Mouse (Mus musculus) embryo, embryonic 11 days (tissue): ENCODE measurements at regions not wholly inside any gene's neighbourhood (a gene's known extent, or its start where the extent isn't known, plus 50 kb on each side); places are given as distances from the start of the nearest gene placed in this dataset.
"Not testable (repeated sequence)": the region's sequence is repeated elsewhere in the genome, so short reads cannot be mapped to it uniquely, and the experiment has no call there.

Experiments
- DNase-seq: peaks from one replicate; pipeline ENCODE4 v3.0.0-alpha.2; 2015

DNA sequence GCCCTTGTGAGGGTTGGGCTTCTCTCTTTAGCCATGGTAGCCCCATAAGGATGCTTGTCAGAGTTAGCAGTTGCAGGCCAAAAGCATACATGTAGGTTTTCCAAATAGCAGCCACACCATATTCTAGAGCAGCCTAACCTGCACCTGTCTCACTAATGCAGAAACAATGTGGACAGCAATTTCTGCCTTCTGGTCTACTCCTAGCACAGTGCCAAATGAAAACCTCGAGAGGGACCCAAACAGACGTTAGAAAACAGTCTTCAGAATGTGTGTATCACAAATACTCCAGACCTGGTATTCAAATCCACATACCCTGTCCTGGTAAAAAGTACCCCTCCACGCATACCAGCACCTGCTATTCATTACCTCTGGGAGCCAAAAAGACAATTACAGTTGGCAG, 368.9 kb upstream of the Ngly1 start:
- DNase-seq, result no peak

DNA sequence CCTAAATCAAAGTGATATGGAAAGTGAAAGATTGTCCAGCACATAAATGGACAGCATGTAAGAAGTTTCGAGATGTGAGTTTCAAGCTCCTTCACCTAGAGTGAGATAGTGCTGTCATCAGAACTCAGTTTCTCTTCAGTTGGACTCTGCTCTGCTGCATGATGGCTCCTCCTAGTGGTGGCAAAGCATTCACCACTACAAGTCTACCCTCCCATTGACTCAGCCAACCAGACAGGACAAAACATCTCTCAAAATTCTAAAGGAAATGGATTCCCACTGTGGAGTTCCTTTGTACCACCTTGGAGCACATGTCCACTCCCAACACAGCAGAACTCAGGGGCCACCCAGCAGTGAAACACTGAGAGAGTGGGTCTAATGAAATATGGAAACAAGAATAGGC, 367.8 kb upstream of the Ngly1 start:
- DNase-seq, result peak; percentile 45

DNA sequence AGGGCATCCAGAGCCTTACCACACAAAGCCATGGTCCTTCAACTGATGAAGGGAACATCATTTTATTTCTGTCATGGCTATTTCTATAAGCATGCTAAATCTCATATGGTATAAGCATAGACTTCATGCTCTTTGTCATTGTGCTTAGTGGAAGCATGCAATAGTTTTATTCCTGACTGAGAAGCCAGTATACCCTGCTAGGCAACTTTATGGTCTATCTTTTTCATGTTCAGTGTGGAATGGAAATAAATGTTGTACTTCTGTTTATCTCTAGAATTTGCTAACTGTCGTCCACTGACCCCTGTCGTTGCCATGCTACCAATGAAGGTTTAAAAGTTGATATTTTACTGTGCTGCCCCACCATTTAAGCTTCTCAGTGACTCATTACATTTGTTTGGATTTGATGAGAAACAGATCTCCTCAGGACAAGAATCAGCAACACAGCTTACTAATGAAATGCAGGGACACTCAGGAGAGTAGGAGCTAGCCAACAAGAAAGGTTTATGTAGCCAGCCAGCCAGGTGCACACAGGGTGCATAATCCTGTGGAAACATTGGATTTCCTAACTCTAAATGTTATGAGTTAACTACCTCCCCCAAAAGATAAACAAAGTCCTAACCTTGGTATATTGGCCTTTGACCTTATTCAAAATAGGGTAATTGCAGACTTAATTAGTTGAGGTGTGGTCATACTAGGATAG, 364.3 kb upstream of the Ngly1 start:
- no peak for DNase-seq

DNA sequence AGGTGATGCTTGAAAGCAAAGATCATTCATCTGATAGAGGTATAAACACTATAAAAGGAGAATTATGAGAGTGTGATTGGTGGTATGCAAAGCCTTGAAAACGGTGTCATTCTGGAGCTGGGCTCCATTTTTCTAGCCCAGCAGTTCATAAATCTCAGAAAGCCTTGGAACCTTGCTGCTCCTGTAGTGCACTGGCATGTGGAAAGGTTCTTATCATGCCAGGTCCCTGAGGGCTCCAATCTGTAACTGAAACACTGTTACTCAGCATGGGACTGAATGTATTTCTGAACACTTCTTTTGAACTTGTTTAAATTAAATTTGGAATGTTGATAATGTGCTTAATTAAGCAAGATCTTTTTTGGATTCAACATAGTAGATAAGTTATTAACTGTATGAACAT, 352.0 kb upstream of the Ngly1 start:
- no peak for DNase-seq

DNA sequence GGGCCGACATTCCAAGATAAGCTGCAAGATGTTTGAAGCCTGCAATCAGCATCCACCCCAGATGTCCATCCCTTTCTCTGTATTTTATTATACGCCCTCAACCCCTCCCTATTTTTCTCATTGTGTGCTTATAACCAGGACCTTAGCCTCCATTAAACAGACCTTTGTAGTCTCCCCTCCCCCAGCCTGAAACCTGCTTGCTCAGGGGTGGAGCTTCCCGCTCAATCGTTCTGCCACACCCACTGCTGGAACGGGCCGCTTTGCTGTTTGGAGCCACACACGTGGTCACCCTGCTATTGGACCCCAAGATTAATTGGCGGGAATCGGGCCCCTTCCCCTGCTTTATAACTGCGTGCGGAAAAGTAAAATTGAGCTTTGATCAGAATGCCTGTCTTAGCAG, 342.7 kb upstream of the Ngly1 start:
- DNase-seq, result not testable (repeated sequence)

DNA sequence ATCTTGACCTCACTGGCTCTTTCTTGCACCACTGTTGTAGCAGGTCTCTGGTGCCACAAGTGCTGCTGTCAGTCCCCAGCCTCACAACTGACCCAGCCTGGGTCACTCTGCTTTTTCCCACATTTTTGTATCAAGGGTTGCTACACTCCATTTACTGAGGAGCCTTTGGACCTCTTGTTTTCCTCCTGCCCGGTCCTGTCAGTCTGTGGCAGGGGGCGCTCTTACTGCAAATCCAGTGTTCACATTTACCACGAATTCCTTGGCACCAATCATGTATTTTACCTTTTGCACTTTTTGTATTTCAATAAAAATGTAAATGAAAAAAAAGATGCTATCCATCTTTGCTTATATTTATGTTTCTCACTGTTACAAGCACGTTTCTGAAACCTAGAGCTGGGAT, 335.9 kb upstream of the Ngly1 start:
- DNase-seq, result not testable (repeated sequence)

DNA sequence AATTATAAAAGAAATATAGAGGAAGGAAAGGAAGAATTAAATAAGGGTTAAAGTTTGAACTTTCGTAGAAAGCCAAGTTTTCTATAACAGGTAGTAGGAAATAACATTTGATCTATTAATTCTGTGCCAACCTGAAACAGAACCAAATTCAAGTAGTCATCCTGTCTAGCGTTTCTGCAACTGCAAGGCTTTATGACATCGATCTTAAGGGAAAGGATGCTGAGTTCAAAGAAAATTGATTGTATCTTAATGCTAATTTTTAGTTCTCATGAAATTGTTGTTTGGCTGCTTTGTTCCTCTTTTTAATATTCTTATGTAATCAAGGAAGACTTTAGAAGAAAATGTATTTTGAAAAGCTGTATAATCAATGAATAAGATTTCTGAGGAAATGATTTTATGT, 334.9 kb upstream of the Ngly1 start:
- no peak for DNase-seq

DNA sequence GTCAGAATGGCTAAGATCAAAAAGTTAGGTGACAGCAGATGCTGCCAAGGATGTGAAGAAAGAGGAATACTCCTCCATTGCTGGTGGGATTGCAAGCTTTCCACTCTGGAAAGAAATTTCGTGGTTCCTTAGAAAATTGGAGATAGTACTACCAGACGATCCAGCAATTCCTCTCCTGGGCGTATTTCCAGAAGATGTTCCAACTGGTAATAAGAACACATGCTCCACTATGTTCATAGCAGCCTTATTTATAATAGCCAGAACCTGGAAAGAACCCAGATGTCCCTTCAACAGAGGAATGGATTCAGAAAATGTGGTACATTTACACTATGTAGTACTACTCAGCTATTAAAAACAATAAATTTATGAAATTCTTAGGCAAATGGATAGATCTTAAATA, 324.4 kb upstream of the Ngly1 start:
- DNase-seq, result not testable (repeated sequence)

DNA sequence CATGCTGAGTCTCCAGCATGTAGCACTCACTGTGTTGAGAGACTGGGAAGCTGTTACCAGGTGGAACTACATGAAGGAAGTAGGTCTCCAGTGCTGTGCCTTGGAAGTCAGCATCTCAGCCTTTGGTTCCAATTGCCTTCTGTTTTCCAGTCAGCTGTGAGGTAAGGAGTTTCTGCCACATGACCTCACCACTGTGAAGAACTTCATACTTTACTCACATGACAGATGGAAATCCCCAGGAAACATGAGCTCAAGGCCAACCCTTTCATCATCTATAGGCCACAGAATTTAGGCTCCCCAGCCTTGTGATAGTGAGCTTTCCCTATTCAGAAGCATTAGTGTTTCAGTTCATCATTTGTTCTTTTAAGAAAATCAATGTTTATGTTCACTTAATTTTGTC, 314.4 kb upstream of the Ngly1 start:
- no peak for DNase-seq

DNA sequence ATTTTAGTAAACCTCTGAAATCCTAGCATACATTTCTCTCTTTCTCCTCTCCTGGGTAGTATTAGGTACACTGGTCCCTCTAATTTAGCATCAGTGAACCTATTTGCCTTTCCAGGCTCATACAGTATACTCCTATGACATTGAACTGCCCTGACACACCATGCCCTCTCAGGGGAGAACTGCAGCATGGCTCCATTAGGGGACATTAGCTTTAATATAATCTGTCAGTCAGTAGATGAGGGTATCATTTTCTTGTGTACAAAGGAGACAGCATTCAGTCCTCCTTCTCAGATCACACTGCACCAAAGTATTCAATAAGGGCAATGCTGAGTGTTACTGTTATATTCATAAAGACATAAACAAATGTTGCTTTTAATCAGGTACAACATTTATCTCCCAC, 278.8 kb upstream of the Ngly1 start:
- DNase-seq, result no peak

DNA sequence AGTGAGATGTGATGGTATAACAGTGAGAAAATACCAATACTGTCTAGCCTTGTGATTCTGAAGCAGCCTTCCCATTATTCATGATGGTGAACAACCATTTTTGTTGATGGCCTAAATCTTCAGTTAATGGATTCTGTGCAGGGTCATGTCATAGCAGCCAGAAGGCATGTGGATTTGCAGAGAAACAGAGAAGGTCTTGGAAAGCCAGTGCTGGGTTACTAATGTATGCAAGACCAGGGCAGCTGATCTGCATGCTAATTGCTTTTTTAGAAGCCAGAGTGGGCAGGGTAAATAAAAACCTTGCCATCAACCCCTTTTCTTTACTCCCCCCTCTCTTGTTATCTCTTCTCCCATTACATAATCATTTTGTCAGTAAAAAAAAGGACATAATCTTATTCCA, 278.3 kb upstream of the Ngly1 start:
- no peak for DNase-seq

DNA sequence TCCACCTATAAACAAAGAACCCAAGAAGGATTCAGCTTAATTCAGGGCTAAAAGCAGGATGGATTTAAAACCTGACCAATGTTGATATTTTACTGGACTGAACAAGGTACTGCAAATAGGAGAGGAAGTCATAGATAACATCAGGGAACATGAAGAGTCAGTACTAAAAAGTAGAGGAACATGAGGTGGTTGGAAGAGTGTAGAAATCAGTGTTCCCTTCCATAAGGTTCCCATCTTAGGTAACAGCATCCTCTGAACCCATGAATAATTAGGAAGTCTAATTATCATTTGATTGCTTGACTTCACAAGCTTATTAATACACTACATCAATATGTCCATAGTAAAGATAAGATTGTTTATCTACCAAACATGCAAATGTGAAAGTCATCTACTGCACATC, 277.8 kb upstream of the Ngly1 start:
- no peak for DNase-seq

DNA sequence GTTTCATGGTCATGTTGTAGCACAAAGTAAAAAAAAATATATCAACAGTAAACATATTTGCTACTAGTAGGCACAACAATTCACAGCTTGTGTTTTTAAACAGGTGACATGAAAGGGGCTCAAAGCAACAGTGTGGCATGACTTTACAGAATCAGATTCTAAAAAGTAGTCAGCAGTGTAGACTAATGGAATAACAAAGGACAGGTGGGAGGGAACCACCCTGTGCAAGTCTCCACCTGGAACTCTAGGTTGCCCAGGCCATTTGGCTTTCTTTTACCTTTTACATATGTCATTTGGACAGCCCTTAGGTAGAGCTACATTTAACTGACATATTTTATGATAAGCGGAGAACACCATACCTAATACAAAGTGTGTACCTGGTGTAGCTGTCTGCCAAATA, 271.7 kb upstream of the Ngly1 start:
- no peak for DNase-seq

DNA sequence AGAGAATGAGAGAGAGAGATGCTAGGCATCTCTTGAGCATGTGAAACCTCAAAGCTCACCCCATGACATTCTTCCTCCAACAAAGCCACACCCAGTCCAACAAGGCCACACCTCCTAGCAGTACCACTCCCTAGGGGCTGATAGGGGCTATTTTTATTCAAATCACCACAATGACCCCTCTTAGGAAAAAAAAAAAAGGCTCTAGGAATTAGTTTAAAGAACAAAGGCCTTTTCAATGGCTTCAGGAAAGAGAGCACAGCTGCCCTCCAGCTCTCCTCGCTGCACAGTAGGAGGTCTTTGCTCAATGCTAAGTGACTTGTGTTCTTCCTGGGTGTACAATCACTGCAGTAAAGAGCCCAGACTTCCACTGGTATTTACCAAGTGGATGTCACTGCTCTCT, 270.8 kb upstream of the Ngly1 start:
- peak; percentile 44 for DNase-seq

DNA sequence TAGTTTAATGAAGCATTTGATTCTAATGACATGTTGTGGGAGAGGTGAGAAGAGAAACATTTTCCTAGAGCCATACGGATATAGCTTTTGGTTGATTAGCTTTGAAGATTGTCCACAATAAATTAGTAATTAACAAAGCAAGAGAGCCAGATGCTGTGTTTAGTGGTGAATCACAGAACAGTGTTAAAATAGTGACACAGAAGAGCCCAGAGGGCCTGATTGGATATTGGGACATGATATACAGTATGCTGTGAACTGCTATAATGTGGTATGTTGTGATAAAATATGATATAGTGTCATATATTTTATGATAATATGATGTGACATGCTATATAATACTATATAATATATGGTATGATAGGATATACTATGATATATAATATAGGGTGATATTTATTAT, 243.7 kb upstream of the Ngly1 start:
- no peak for DNase-seq

DNA sequence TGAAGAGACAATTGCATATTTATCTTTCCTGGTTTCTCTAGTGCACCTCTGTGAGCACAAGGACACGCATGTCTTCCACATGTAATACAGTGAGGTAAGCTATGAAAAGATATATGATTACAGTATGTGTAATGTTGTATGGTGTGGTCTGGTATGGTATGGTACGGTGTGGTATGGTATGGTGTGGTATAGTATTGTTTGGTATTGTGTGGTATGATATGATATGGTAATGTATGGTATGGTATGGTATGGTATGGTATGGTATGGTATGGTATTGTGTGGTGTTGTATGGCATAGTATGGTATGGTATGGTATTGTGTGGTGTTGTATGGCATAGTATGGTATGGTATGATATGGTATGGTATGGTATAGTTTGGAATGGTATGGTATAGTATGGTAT, 242.1 kb upstream of the Ngly1 start:
- DNase-seq, result no peak

DNA sequence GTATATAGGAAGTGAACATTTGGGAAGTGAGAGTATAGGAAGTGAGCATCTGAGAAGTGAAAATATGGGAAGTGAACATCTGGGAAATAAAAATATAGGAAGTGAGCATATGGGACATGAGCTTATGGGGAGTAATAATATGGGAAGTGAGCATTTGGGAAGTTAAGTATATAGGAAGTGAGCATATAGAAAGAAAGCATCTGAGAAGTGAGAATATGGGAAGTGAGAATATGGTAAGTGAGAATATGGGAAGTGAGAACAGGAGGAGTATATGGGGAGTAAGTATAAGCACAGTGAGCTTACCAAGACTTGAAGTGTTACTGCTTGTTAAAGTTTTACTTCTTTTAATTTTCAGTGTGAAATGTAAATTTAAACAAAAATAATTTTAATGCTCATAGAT, 239.3 kb upstream of the Ngly1 start:
- no peak for DNase-seq

DNA sequence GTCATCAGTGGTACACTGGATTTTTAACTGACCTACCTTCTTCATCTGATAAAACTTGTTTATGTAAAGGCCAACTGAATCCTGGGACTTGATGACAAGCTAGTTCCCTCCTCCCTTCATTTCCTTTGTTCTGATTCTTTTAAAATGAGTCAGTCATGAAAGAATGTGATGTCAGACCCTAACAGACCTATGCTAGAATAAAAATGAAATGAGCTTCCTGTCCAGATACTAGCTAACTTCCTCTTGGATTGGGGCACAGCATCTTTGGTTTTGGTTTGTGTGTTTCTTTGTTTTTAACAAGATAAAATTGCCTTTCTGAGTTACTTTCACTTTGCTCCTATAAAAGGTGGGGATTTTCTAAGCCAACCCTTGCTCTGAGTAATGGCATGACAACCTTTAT, 225.2 kb upstream of the Ngly1 start:
- DNase-seq, result no peak

DNA sequence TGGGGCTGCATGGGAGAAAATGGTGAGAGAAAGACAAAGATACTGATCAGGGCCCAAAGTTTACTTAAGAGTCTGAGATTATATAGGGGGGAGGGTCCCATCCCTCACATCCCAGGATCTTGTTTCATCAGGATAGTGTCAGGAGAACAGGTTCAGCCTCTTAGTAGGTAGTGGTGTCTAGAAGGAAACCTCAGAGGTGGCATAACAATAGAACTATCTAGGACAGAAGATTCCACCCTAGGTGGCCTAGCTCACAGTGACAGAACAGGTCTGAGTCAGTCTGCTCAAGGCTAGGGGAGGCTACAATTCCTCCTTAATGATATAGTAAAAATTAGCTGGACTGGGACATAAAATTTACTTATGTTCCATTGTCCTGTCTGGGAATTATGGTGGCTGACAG, 211.3 kb upstream of the Ngly1 start:
- no peak for DNase-seq

DNA sequence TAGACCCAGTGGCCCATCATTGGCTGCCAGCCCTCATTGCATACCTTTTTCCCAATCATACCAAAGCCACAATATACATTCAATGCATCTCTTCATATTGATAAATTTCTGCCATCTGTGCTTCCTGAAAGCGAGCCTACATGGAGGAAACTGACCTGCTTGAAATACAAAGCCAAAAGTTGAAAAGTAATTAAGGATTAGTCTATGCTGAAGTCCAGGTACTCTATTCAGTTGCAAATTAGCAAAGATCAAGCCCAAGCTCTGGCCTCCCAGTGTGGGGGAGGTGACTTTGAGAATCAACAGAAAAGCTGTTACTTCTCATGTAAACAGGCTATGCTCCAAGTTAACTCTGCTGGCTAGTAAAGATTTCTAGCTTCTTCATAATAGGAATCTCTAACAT, 210.7 kb upstream of the Ngly1 start:
- no peak for DNase-seq

DNA sequence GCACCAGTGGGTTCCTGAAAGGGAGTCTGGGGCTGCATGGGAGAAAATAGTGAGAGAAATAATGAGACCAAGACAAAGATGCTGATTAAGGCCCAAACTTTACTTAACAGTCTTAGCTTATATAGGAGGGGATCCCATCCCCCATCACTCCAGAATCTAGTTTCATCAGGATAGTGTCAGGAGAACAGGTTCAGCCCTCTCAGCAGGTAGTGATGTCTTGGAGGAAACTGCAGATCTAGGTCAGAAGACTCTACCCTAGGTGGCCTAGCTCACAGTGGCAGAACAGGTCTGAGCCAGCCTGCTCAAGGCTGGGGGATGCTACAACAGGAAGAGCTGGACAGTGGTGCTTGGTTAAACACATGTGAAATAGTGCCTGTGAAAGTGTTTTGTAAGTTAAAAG, 204.6 kb upstream of the Ngly1 start:
- DNase-seq, result no peak

DNA sequence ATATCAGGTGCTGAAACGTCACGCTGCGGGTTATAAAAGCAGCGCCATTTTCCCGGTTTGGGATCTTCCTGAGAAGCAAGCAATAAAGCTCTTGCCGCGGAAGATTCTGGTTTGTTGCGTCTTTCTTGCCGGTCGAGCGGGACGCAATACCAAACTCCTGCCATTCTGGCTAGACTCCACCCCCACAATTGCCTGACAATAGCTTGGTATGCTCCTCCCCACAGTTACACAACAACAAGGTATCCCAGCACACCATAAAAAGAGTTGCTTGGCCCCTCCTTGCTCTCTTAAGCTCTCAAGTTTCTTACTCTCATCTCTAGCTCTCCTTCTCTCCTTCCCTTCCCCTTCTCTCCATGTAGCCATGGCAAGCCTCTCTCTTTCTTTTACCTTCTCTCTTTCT, 176.5 kb upstream of the Ngly1 start:
- not testable (repeated sequence) for DNase-seq

DNA sequence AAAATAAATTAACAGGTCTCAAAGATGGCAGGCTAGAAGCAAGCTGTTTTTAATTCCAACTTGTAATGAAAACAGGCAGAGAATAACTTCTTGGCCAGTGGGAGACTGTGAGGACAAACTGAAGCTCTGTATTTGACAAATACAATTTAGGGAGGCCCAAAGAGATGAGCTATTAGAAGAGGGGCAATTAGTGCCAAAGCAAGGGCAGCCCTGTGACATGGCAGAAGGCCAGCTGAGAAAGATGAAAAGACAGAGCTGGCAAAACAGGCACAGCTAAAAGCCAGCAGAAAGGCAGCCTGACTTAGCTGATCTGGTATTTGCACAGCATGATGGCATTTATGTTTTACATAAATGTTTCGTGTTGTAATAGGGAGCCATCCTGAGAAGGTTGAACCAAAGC, 175.0 kb upstream of the Ngly1 start:
- no peak for DNase-seq

DNA sequence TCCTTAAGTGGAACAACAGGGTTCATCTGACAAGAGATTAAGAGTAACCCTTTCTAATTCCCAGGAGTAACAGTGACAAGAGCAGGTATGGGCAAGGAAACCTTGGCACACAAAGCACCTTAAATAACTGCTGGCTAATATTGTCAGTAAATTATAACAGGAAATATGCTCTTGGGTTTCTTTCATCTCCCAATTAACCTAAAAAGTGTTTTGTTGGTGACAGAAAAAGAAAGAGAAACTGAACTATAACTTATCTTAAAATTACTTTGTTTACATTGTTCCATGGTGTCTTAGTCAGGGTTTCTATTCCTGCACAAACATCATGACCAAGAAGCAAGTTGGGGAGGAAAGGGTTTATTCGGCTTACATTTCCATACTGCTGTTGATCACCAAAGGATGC, 170.0 kb upstream of the Ngly1 start:
- no peak for DNase-seq

DNA sequence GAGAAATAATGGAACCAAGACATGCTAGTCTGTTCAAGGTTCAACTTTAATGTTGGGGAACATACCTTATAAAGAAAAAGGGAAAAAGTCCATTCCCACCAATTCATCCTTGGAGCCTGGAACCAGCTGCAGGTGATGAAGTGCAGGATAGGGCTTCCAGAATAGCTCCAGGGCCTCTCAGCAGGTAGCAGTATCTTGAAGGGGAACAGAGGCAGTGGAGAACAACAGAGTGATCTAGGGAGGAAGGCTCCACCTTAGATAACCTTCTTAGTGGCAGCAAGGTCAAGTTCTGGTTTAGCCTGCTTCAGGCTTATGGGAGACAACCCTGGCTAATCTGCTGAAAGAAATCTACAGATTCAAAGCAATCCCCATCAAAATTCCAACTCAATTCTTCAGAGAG, 161.8 kb upstream of the Ngly1 start:
- DNase-seq, result not testable (repeated sequence)
